Mouse (Mus musculus): ENCODE measurements around the gene Gucy1b2.

Gene Gucy1b2

DNA sequence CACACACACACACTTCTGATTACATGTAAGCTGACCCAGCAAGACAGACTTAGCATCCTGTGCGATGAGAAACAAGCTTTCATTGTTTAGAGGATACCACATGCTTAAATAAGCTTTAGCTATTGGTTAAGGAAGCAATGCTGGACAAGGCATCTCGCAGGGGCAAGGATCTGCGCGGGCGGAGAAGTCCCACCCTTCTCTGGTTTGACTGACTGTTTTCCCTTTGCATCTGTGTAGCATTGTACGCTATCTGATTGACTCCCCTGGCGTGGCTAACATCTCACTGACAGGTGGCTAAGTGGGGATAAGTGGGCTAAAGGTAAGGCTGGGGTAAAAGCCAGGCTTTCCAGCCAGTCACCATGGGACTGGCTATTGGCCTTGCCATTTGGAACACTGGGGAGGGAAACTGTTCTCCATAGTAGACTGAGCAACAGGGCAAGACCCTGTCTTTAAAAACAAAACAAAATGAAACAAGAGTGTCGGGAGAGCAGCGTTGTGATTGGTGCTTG is at the start of gene Gucy1b2:
Gucy1b2 (minus strand) TSS at position 51 of the 509 bp plus-strand sequence.
- no peak for TF ChIP-seq GATA4 (IDR thresholded peaks at IDR 0.05; ENCODE audit: insufficient replicate concordance, low read length)

DNA sequence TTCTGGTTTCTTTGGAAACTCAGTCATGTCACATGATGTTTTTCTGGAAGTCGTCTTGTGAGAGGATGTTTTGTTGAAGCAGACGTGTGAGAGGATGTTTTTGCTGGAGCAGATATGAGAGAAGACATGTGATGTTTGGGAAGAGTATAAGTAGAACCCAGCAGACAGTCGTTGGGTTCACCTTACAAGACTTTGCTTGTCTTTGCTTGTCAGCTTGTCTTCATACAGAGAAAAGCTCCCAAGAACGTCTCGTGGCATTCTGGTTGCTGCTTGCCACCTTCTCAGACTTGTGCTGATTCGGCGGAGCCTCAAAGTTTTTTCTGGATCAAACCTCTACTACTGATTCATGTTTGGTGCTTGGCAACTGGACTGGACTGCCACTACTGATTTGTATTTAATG is 41.3 kb upstream of the Gucy1b2 start:
- TF ChIP-seq GATA4 (IDR thresholded peaks at IDR 0.05; ENCODE audit: insufficient replicate concordance, low read length), result peak; percentile 48

DNA sequence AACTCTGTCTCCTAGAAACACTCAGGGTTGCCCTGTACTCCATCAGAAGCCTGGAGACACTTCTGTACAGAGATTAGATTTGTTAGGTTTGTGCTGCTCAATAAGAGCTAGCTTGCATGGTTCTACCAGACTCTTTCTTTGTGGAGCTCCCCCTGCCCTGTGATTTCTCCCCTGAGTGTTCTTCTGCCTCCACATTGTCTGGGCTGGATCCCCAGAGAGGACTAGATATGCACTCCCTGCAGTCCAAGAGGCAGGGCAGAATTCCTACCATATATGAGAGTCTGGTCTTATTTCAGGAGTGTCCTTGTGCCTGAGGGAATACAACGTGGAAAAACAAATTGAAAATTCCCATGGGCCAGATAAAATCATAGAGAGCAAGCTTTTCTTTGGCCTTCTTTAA is 40.4 kb upstream of the Gucy1b2 start:
- TF ChIP-seq GATA4 (IDR thresholded peaks at IDR 0.05; ENCODE audit: insufficient replicate concordance, low read length), result no peak

DNA sequence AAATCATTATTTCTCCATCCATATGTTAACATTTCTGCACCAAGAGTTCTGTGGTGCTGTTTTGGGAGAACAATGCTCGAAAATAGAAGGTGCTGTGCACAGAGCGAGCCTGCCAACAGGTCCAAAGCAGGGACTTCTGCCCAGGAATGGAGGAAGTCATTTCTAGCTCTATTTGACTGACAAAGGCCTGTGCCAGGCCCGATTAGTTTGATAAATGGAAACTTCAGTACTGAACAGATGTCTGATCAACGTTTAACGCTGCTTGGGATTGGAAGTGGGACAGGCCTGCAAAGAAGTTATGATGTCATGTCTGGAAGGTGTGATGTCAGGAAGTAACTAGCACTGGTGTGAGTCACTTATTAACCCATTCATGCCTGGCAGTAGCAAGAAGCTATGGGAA is 37.4 kb upstream of the Gucy1b2 start:
- no peak for TF ChIP-seq GATA4 (IDR thresholded peaks at IDR 0.05; ENCODE audit: insufficient replicate concordance, low read length)

DNA sequence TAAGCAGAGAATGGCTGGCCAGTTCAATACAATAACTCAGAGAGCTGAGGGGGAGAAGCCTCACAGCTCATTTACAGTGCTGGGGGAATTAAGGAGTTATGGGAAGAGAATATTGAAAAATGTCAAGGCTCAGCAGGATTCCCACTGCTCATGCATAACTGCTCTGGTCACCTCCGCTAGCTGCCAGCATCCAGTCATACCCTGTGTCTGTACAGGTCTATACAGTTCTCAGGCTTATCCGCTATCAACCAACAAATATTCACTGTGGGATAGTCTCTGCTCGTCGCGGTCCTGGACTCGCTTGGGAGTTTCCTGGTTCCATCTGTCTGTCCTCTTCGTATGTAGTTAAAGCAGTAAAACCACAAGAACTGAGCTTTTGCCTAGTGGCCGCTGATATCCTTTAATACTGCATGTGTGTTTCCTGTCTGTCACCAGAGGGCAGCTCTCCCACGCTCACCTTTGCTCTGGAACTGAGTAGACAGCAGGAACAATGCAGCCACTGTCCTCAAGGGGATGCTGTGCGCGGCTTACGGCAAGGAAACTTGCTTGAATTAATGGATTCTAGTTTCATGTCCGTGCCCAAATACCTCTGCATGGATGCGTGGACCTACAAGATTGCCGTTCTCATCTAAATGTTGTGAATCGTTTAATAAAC is 36.2 kb upstream of the Gucy1b2 start:
- no peak for TF ChIP-seq GATA4 (IDR thresholded peaks at IDR 0.05; ENCODE audit: insufficient replicate concordance, low read length)

DNA sequence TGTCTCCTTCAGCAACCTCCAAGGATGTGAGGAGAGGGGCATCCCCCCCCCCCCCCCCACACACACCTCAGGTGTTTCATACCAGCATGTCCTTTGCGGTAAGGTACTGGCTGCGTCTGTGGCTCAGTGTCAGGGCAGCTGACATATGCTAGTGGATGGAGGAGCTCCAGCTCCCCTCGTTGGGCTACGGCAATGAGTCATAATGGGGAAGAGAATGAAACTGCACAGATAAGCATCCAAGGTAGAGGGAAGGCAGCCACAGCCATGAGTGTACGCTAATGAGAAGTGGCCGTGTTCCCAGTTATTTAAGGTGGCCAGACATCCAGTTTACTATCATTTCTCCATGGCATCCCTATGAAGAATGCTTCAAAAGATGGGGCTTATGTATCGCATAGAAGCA is 32.2 kb upstream of the Gucy1b2 start:
- TF ChIP-seq GATA4 (IDR thresholded peaks at IDR 0.05; ENCODE audit: insufficient replicate concordance, low read length), result no peak

DNA sequence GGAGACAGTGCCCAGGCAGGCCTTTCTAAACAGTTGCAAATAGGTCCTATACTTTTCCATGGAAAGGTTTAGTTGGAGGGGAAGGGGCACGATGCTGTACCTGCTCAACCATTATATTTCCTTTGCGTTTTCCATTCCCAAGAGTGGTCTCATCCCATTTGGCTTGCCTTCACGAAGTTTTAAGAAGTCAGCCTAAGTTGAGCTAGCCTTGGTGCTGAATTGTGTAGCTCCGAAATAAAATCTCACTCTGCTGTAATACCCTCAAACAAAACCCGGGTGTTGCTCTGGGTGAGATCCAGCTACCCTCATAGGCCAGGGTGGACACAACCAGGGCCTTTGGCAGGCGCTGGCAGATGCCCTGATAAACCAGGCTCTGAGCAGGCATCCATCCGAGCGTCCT is 25.3 kb upstream of the Gucy1b2 start:
- no peak for TF ChIP-seq GATA4 (IDR thresholded peaks at IDR 0.05; ENCODE audit: insufficient replicate concordance, low read length)

DNA sequence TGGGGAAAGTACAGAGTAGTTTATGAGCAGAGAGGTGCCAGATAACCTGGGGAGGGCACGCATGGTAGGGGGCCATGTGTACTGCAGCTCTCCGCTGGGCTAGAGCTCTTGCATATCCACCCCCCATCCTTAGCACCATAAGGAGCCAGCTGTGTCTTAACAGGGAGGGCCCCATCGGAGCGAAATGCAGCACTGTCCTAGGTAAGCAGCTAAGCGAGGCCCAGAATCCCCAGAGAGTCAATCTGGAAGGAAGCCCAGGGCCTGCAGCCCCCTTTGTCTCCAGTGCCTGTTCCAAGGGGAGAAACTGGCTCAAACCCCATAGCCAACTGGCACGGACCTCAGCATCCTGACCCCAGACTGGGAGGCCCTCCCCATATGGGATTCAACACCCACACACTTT is 23.3 kb upstream of the Gucy1b2 start:
- no peak for TF ChIP-seq GATA4 (IDR thresholded peaks at IDR 0.05; ENCODE audit: insufficient replicate concordance, low read length)

DNA sequence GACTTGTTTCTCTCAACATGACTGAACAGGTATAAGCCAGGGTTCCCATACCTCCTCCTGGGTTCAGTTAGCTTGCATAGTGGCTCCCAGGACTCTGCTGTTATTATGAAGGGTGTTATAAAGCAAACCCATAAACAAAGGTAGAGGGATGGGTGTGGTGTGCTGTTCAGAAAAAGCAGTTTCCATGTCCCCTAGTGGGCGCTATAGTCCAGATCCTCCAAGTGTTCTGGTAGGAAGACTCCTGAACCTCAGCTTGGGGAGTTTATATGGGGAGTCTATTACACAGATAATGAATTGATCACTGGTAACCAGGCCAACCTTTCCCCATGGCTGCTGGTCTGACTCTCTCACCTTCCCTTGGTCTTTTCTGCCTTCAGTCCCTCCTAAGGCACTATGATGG is 18.4 kb upstream of the Gucy1b2 start:
- no peak for TF ChIP-seq GATA4 (IDR thresholded peaks at IDR 0.05; ENCODE audit: insufficient replicate concordance, low read length)

DNA sequence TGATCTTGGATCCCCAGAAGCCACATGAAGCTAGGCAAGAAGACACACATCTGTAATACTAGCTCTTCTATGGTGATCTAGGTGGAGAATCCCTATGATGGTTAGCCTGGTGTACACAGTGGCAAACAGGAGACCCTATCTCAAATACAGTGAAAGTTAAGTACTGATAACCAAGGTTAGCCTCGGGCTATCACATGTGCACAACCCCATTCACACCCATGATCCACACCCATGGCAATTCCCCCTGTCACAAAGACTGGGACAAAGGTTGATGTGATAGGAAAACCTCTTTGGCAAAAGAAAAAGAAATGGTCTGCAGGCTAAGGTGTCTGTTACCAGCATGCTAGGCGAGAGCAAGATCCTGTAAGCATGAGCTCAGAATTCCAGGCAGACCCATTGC is 16.0 kb upstream of the Gucy1b2 start:
- no peak for TF ChIP-seq GATA4 (IDR thresholded peaks at IDR 0.05; ENCODE audit: insufficient replicate concordance, low read length)

DNA sequence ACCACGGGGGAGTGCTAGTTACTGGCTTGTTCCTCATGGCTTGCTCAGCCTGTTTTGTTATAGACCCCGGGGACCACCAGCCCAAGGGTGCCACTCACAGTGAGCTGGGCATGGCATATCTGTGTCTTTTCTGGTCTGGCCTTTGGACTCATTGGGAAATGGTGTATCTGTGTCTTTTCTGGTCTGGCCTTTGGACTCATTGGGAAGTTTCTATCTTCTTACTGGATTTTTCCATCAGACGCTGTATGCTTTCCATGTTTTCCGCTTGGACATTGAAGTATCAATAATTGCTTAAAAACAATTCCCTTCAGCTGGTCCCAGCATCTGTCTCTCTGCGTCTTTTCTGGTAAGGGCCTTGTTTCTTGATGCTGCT is 12.7 kb upstream of the Gucy1b2 start:
- no peak for TF ChIP-seq GATA4 (IDR thresholded peaks at IDR 0.05; ENCODE audit: insufficient replicate concordance, low read length)

DNA sequence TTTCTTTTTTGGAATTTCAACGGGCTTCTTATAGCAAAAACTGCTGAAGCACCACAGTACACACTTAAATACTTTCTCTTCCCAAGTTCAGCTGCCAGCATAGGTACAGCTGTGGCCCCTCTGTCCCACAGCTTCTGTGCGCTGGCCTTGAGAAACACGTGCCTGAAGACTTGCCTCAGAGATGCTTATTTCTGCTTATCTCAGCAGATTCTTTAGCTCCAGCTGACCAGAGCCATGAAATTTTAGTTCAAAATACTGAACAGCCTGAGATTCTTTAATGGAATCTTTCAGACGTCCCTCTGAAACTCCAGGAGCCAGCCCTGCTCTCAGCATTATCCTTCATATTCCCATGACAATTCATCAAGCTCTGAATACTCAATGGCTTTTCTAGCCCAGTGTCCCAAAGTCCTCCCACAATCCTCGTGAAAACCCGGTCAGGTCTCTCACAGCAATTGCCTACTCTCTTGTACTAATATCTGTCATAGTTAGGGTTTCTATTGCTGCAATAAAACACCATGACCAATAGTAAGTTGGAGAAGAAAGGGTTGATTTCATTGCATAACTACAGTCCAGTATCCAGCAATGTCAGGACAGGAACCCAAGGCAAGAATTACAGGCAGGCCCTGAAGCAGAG is 12.1 kb upstream of the Gucy1b2 start:
- no peak for TF ChIP-seq GATA4 (IDR thresholded peaks at IDR 0.05; ENCODE audit: insufficient replicate concordance, low read length)

DNA sequence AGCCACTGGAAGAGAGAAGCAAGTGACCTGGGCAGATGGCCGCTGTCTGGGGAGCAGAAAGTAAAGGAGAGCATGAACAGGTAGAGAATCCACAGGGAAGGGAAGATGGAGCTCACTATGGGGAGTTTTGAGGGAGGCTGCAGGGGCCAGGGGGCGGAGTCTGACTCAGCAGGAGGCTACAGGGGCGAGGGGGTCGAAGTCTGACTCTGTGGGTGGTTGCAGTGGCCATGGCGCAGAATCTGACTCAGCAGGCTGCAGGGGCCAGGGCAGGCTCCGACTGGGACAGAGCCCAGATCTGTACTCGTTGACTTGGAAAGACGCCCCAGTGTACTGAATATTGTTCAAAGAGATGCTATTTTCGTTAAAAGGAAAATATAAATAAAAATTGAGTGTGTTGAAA is 8.9 kb upstream of the Gucy1b2 start:
- TF ChIP-seq GATA4 (IDR thresholded peaks at IDR 0.05; ENCODE audit: insufficient replicate concordance, low read length), result no peak

DNA sequence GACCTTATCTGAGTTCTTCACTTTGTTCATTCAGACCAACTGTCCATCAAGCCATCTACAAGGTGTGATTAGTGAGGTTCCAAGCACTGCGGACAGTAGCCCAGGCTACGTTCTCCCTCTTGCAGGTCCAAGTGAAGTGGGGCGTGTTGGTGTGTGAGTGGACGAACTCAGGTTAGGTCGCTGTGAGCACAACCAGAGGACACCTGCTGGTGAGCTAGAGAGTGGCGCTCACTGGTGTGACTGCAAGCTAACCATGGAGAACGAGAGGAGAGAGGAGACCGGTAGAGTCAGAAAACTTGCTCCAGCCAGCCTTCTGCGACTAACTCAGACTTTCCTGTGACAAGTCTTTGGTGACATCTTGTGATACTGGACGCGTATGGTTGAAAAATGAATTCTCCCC is 3.5 kb upstream of the Gucy1b2 start:
- TF ChIP-seq GATA4 (IDR thresholded peaks at IDR 0.05; ENCODE audit: insufficient replicate concordance, low read length), result no peak

DNA sequence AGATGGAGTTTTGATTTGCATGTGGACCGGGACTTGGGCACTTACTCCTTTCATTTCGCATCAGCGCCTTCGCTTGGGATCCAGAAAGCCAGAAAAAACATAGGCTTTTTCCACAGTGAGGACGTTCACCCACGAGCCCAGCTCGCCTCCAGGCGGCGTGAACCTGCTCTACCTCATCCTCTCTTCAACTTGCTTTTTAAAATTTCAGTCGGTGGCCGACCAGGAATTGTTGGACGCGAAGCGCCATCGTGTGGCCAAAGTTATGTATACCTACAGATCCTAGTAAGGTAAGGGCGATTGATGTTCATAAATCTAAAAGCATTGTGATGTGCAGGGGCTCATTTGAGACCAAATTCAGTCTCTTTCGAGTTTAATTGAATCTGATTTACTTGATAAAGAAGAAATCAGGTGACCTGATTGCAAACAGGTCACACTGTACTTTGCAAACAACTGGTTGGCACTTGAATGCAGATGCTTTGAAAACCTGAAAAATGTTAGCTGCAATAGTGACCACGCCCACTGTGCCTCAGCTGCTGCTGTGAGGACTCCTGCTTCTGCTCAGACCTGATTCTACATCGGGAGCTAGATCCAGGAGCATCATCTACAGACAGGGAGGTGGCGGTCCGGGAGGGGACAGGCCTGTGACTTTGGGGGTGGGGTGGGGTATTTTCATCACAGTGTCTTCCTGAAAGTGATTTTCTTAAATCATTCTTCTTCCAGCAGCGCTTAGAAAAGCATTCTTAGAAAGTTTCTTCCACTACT is 1.5 kb upstream of the Gucy1b2 start:
- no peak for TF ChIP-seq GATA4 (IDR thresholded peaks at IDR 0.05; ENCODE audit: insufficient replicate concordance, low read length)

DNA sequence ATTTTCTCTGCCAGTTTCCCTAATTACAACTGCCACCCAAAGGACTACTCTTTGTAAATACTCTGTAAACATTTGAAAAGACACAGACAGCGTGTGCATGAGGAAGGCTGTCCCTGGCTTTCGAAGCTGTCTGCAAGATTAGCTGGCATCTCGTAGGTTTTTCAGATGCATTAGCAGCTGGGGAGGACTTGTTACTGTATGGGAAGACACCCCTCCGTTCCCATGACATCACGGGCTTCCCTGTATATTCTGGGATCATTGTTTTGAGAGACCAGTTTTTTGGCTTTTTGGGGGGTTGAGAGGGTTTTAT is 564 bp downstream of the Gucy1b2 start:
- TF ChIP-seq GATA4 (IDR thresholded peaks at IDR 0.05; ENCODE audit: insufficient replicate concordance, low read length), result no peak

All from liver, adult (tissue).